Mouse (Mus musculus): ENCODE measurements around the gene Kcnab2. TPM values are rescaled to one million over a fixed set of nuclear protein-coding genes. Genes with fewer than 3 reads are reported as not detected.

Gene Kcnab2
- polyA plus RNA-seq, 1 experiment from 2014 or later, result 3.6 TPM

GRCm38 (mm10) chr4:152349837-152350381 lies 127.8 kb downstream of the Kcnab2 start:
- 6% methylated on average over 17 of the region's 17 CpGs for WGBS
- Histone ChIP-seq H3K27ac (no peak overlapping the region), H3K27me3 (peaks cover 62% of the 10 kb centered on the region), H3K4me1 (replicated peaks) (peaks cover 6% of the 10 kb centered on the region), H3K4me2 (no peak overlapping the region), H3K36me3 (no peaks in the 10 kb centered on the region), H3K9me3 (replicated peaks) (no peaks in the 10 kb centered on the region), H3K9ac (no peak overlapping the region), H3K4me3 (no peak overlapping the region)
- ATAC-seq (replicated peaks; ENCODE audit: insufficient number of reproducible peaks, insufficient read depth, low FRiP score, low read depth), result no peak

- Histone ChIP-seq H3K27me3 (peaks cover 74% of the 10 kb centered on the region), H3K9me3 (replicated peaks) (no peaks in the 10 kb centered on the region), H3K9ac (no peak overlapping the region), H3K36me3 (no peaks in the 10 kb centered on the region), H3K27ac (no peak overlapping the region), H3K4me1 (replicated peaks) (peaks cover 16% of the 10 kb centered on the region), H3K4me3 (no peak overlapping the region), H3K4me2 (no peak overlapping the region)
- no peak for ATAC-seq (replicated peaks; ENCODE audit: insufficient number of reproducible peaks, insufficient read depth, low FRiP score, low read depth)
- 39% methylated on average over 7 of the region's 7 CpGs for WGBS
Measured at GRCm38 (mm10) chr4:152345120-152345889, 132.4 kb downstream of the Kcnab2 start.

- Histone ChIP-seq H3K9ac (no peak overlapping the region), H3K36me3 (no peaks in the 10 kb centered on the region), H3K27me3 (peaks cover 74% of the 10 kb centered on the region), H3K4me3 (no peak overlapping the region), H3K4me2 (no peak overlapping the region), H3K9me3 (replicated peaks) (no peaks in the 10 kb centered on the region), H3K27ac (no peak overlapping the region), H3K4me1 (replicated peaks) (peaks cover 18% of the 10 kb centered on the region)
- ATAC-seq (replicated peaks; ENCODE audit: insufficient number of reproducible peaks, insufficient read depth, low FRiP score, low read depth), result no peak
- WGBS, result 51% methylated on average over 7 of the region's 7 CpGs
Measured at GRCm38 (mm10) chr4:152344651-152345050, 133.0 kb downstream of the Kcnab2 start.

- Histone ChIP-seq H3K36me3 (no peaks in the 10 kb centered on the region), H3K9me3 (replicated peaks) (no peaks in the 10 kb centered on the region), H3K27me3 (peaks cover 74% of the 10 kb centered on the region), H3K4me3 (no peak overlapping the region), H3K27ac (no peak overlapping the region), H3K9ac (no peak overlapping the region), H3K4me1 (replicated peaks) (peaks cover 31% of the 10 kb centered on the region), H3K4me2 (no peak overlapping the region)
- ATAC-seq (replicated peaks; ENCODE audit: insufficient number of reproducible peaks, insufficient read depth, low FRiP score, low read depth), result no peak
- WGBS, result 12% methylated on average over 5 of the region's 5 CpGs
Measured at GRCm38 (mm10) chr4:152343296-152343695, 134.4 kb downstream of the Kcnab2 start.

Other genes with a start within 250 kb of the Kcnab2 start
- gene Gpr153, start 203.6 kb downstream of the Kcnab2 start, polyA plus RNA-seq (2015; fragmentation: Nextera tagmentation; extraction: Ambion mirVana), result 11.2 and 13.2 TPM in 2 replicates
- gene Hes3, start 186.2 kb downstream of the Kcnab2 start, polyA plus RNA-seq (2015; fragmentation: Nextera tagmentation; extraction: Ambion mirVana), result not detected in 2 replicates
- gene Icmt, start 180.6 kb downstream of the Kcnab2 start, polyA plus RNA-seq (2015; fragmentation: Nextera tagmentation; extraction: Ambion mirVana), result 15.3 and 20.3 TPM in 2 replicates
- 98.4 and 103 TPM in 2 replicates for gene Rnf207, start 158.9 kb downstream of the Kcnab2 start, polyA plus RNA-seq (2015; fragmentation: Nextera tagmentation; extraction: Ambion mirVana)
- 180 and 243 TPM in 2 replicates for gene Rpl22, start 152.1 kb downstream of the Kcnab2 start, polyA plus RNA-seq (2015; fragmentation: Nextera tagmentation; extraction: Ambion mirVana)
- 0.06 and 0.22 TPM in 2 replicates for gene Chd5, start 139.2 kb downstream of the Kcnab2 start, polyA plus RNA-seq (2015; fragmentation: Nextera tagmentation; extraction: Ambion mirVana)
- 1.3 and 1.9 TPM in 2 replicates for gene Nphp4, start 1.2 kb downstream of the Kcnab2 start, polyA plus RNA-seq (2015; fragmentation: Nextera tagmentation; extraction: Ambion mirVana)